Mouse (Mus musculus) ES-E14 (cell line): ENCODE data around the gene Wdfy4. TPM values are rescaled to one million over a fixed set of nuclear protein-coding genes. Genes with fewer than 3 reads are reported as not detected.
A peak's percentile ranks its signal among the peaks of the same experiment; 100 is the strongest.

ENCODE experiments used
- DNase-seq: peaks from one replicate; pipeline ENCODE4 v3.0.0-alpha.2; 2013; ENCODE audit warnings: low read depth, low spot score
- H3K27ac ChIP-seq: 2 replicates; pipeline ENCODE4 v1.5.1; 2012; ENCODE audit warnings: low read depth, mild to moderate bottlenecking, low read length, moderate library complexity, mixed read lengths; ENCODE audit not compliant: poor library complexity, insufficient read depth, severe bottlenecking
- H3K36me3 ChIP-seq: 2 replicates; pipeline ENCODE4 v1.6.1; 2012; ENCODE audit warnings: mild to moderate bottlenecking, low read length, moderate library complexity, mixed read lengths; ENCODE audit not compliant: control insufficient read depth, poor library complexity, insufficient read depth, severe bottlenecking
- H3K4me1 ChIP-seq, 2 experiments: fragments of 150-350 bp in 1 of 2; sonication (generic) in 1 of 2; 2 replicates each; pipeline ENCODE4 v1.6.1; 2012; ENCODE audit warnings: low read length in 2 of 2, mild to moderate bottlenecking in 1 of 2, mixed read lengths in 1 of 2; ENCODE audit not compliant: control insufficient read depth in 2 of 2, insufficient read depth in 2 of 2, poor library complexity in 1 of 2
- H3K4me3 ChIP-seq, 2 experiments: fragments of 150-350 bp in 1 of 2; sonication (generic) in 1 of 2; 2 replicates each; pipeline ENCODE4 v1.5.1; 2012; ENCODE audit warnings: low read length in 2 of 2, low read depth in 1 of 2, mild to moderate bottlenecking in 1 of 2, mixed read lengths in 1 of 2; ENCODE audit not compliant: insufficient read depth in 1 of 2, poor library complexity in 1 of 2, severe bottlenecking in 1 of 2
- H3K9ac ChIP-seq: 2 replicates; pipeline ENCODE4 v1.6.1; 2012; ENCODE audit warnings: low read depth, mild to moderate bottlenecking, low read length, mixed read lengths; ENCODE audit not compliant: poor library complexity, insufficient read depth, severe bottlenecking
- H3K9me3 ChIP-seq: fragments of 150-350 bp; sonication (generic); 2 replicates; pipeline ENCODE4 v1.6.1; 2012; ENCODE audit warnings: low read depth, mild to moderate bottlenecking, low read length; ENCODE audit not compliant: control insufficient read depth, insufficient read depth
- CHD2 ChIP-seq: IDR thresholded peaks from 2 replicates; pipeline ENCODE4 v1.6.1; 2014; ENCODE audit warnings: mild to moderate bottlenecking, low read depth, low read length, inconsistent platforms
- HCFC1 ChIP-seq: IDR thresholded peaks from 2 replicates; pipeline ENCODE4 v1.6.1; 2012; ENCODE audit warnings: low read length, inconsistent platforms, borderline replicate concordance; ENCODE audit not compliant: insufficient read depth
- MAFK ChIP-seq: IDR thresholded peaks from 2 replicates; pipeline ENCODE4 v1.6.1; 2014; ENCODE audit warnings: mild to moderate bottlenecking, low read depth, low read length, inconsistent platforms; ENCODE audit not compliant: insufficient read depth
- ZC3H11A ChIP-seq: IDR thresholded peaks from 2 replicates; pipeline ENCODE4 v1.6.1; 2012; ENCODE audit warnings: low read depth, mild to moderate bottlenecking, inconsistent platforms, low read length, borderline replicate concordance
- ZNF384 ChIP-seq: IDR thresholded peaks from 2 replicates; pipeline ENCODE4 v1.6.1; 2012; ENCODE audit warnings: low read depth, low read length, inconsistent platforms
- in situ Hi-C, 2 experiments: fragments of 600-800 bp; cut with MboI; formaldehyde crosslinking; loops; one replicate each; pipeline ENCODE4 v1.15.1; 2025; ENCODE audit warnings: low sequenced_read_pairs in 2 of 2, inconsistent platforms in 1 of 2; ENCODE audit not compliant: unreplicated experiment in 2 of 2
- total RNA-seq: library from RNA; depleted of rRNA; stranded (reverse); fragments of 300-350 nt; gene quantifications from 2 replicates; pipeline ENCODE4 v1.2.3, GENCODE M21; 2012

The Wdfy4 gene
- total RNA-seq, 1 experiment: 1.1 TPM

DNA sequence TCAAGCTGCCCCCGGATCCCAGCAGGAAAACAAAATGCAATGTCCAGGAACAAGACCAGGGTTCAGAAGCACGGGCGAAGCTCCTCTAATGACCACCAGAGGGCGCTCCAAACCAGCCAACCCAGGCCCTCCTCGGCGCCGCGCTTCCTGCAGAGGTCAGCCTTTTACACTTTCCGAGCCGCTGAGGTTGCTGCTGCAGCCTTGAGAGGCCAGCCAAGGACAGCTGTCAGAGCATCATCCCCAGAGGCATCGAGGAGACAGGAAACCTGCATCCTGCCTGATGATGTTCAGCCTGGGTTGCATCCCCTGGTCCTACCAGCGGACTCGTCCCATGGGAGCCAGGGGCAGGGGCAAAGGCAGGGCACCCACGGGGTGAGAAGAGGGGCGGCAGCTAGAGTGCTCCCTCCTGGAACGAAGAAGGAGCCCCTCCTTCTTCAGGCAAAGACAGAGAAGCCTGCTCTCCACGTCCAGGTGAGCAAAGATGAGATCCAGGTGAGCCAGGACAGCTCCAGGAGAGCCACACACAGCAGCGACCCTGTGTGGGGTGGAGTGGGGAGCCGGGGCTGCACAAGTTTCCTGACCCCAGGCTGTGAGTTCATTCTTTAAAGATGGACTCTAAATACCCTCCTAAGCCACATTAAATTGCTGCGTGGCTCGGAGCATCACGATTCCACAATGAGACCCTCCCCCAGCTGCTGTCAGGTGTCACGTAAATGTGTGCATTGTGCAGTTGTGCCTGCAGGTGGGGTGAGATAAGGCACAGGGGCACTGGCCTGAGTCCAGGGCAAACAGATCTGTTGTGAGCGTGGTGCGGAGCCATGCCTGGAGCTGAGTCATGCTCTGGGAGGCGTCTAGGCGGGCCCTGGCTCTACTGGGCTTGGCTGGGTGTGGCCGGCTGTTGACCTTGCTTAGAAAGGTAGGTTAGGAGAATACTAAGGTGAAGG is 28.8 kb upstream of the Wdfy4 start, which contains the start of gene Arhgap22:
Arhgap22 (plus strand) TSS at position 204 of the 944 bp plus-strand sequence.
- Histone ChIP-seq H3K27ac (peak within 1 kb of the TSS; percentile 34; the same call in 1 of the 2 replicates), H3K4me1 (peaks cover 1 to 7% of the 10 kb centered on the region in 2 experiments; a peak in 1 of 4 replicates), H3K9ac (peak within 1 kb of the TSS; percentile 53; the same call in 1 of the 2 replicates), H3K9me3 (no peaks in the 10 kb centered on the region), H3K4me3 (peak within 1 kb of the TSS; percentile 20 to 54; a peak in 3 of 4 replicates), H3K36me3 (no peaks in the 10 kb centered on the region)
- in situ Hi-C loops: no loop called here
- DNase-seq: peak; percentile 76
- TF ChIP-seq HCFC1 (no peak), ZC3H11A (peak; percentile 92), CHD2 (no peak), ZNF384 (no peak), MAFK (peak; percentile 83)

- in situ Hi-C loops: no loop called here
- Histone ChIP-seq H3K4me3 (no peak overlapping the region), H3K9me3 (no peaks in the 10 kb centered on the region), H3K27ac (no peak overlapping the region), H3K36me3 (no peaks in the 10 kb centered on the region), H3K4me1 (peaks cover 1 to 7% of the 10 kb centered on the region in 2 experiments; a peak in 1 of 4 replicates), H3K9ac (no peak overlapping the region)
- no peak for DNase-seq
- no peak for TF ChIP-seq CHD2
- TF ChIP-seq ZC3H11A: no peak
- TF ChIP-seq ZNF384: no peak
- no peak for TF ChIP-seq MAFK
- no peak for TF ChIP-seq HCFC1
Measured at GRCm38 (mm10) chr14:33212958-33213309, 27.6 kb upstream of the Wdfy4 start.

GRCm38 (mm10) chr14:33212271-33212957 is 27.1 kb upstream of the Wdfy4 start:
- TF ChIP-seq MAFK: no peak
- no peak for DNase-seq
- no peaks in the 10 kb centered on the region for H3K36me3 ChIP-seq
- H3K4me3 ChIP-seq: no peak overlapping the region
- in situ Hi-C loops: no loop called here
- no peaks in the 10 kb centered on the region for H3K9me3 ChIP-seq
- H3K27ac ChIP-seq: no peak overlapping the region
- H3K9ac ChIP-seq: no peak overlapping the region
- H3K4me1 ChIP-seq: peaks cover 1 to 7% of the 10 kb centered on the region in 2 experiments; a peak in 1 of 4 replicates

GRCm38 (mm10) chr14:33210806-33211205 is 25.5 kb upstream of the Wdfy4 start:
- in situ Hi-C loops: no loop called here
- Histone ChIP-seq H3K4me1 (peaks cover 1 to 7% of the 10 kb centered on the region in 2 experiments; a peak in 1 of 4 replicates), H3K36me3 (no peaks in the 10 kb centered on the region), H3K4me3 (no peak overlapping the region), H3K9ac (no peak overlapping the region), H3K27ac (no peak overlapping the region), H3K9me3 (no peaks in the 10 kb centered on the region)
- no peak for TF ChIP-seq HCFC1
- TF ChIP-seq ZC3H11A: no peak
- no peak for TF ChIP-seq CHD2
- TF ChIP-seq MAFK: no peak
- TF ChIP-seq ZNF384: no peak
- DNase-seq: no peak
